Mouse (Mus musculus) intestine, embryonic 15.5 days (tissue): ENCODE results near the gene Tead3. TPM values are rescaled to one million over a fixed set of nuclear protein-coding genes. Genes with fewer than 3 reads are reported as not detected.
"Not testable (repeated sequence)": the region's sequence is repeated elsewhere in the genome, so short reads cannot be mapped to it uniquely, and the experiment has no call there.

Source experiments
- ATAC-seq: fragments of 200-750 bp; cut with Nextera tagmentation; 2 replicates; pipeline ENCODE4 v1.8.0; 2017; ENCODE audit warnings: moderate TSS enrichment, moderate library complexity
- H3K27ac ChIP-seq: fragments of 300-500 bp; sonication (generic); 2 replicates; pipeline ENCODE4 v1.5.1; 2015; ENCODE audit warnings: mild to moderate bottlenecking, inconsistent platforms
- H3K27me3 ChIP-seq: fragments of 300-500 bp; sonication (generic); replicated peaks from 2 replicates; pipeline ENCODE4 v1.6.1; 2015; ENCODE audit warnings: inconsistent platforms
- H3K36me3 ChIP-seq: fragments of 300-500 bp; sonication (generic); 2 replicates; pipeline ENCODE4 v1.6.1; 2015; ENCODE audit warnings: inconsistent platforms
- H3K4me1 ChIP-seq: fragments of 300-500 bp; sonication (generic); replicated peaks from 2 replicates; pipeline ENCODE4 v1.6.1; 2015; ENCODE audit warnings: inconsistent platforms
- H3K4me2 ChIP-seq: fragments of 300-500 bp; sonication (generic); replicated peaks from 2 replicates; pipeline ENCODE4 v1.6.1; 2015; ENCODE audit warnings: mild to moderate bottlenecking, inconsistent platforms
- H3K4me3 ChIP-seq: fragments of 300-500 bp; sonication (generic); replicated peaks from 2 replicates; pipeline ENCODE4 v1.5.1; 2015; ENCODE audit warnings: inconsistent platforms
- H3K9ac ChIP-seq: fragments of 300-500 bp; sonication (generic); 2 replicates; pipeline ENCODE4 v1.6.1; 2015; ENCODE audit warnings: inconsistent platforms
- H3K9me3 ChIP-seq: fragments of 300-500 bp; sonication (generic); 2 replicates; pipeline ENCODE4 v1.6.1; 2016; ENCODE audit warnings: inconsistent platforms
- WGBS: fragments of 180-500 bp; shearing (Covaris S2); methylation state at CpG from one replicate; pipeline ENCODE4 v1.1.7; 2015; 5-methylcytosine and 5-hydroxymethylcytosine counted together
- polyA plus RNA-seq: library from polyadenylated mRNA; unstranded; fragments of >200 nt; fragmentation: Nextera tagmentation; extraction: Ambion mirVana; gene quantifications from 2 replicates; pipeline ENCODE4 v1.2.1, GENCODE M21; 2015

The Tead3 gene
- polyA plus RNA-seq, 1 experiment from 2014 or later: 10.0 TPM

DNA sequence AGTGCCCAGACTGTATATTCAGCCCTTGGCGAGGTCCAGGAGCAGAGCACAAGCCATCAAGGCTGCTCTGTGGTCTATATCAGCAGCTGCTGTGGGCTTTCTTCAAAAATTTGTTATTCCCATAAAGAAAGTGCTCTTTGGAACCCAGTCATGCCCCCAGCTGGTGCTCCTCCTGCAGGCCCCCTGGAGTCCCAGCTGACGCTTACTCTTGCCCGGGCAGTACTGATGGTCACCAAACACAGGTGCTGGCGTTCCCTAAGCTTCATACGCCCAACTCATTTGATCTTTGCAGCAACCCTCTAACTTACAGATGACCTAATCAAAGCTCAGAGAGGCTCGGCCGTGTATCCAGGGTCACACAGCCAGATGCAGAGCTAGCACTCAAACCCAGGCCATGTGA is 13.1 kb downstream of the Tead3 start:
- Histone ChIP-seq H3K4me1 (peaks cover 56% of the 10 kb centered on the region), H3K27me3 (no peaks in the 10 kb centered on the region), H3K9me3 (no peaks in the 10 kb centered on the region), H3K9ac (no peak overlapping the region), H3K4me2 (no peak overlapping the region), H3K27ac (no peak overlapping the region), H3K4me3 (no peak overlapping the region), H3K36me3 (peaks cover 43% of the 10 kb centered on the region)
- WGBS: 84% methylated on average over 7 of the region's 7 CpGs
- no peak for ATAC-seq

DNA sequence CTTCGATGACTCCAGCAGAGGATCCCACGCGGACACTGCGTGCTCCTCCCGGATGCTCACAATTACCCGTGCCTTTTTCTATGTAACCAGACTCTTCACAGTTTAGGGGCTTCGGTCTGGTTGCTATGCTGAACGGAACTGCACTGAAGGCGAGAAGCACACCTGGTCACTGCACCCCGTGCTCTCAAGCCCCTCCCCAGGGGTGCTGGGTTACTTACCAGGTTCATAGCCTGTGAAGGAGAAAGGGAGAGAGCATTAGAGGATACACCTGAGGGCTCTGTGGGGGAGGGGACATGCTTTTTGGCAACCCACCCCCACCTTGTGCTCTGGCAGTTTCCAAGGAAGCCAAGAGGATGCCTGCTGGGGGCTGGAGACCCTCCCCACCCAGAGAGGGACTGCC is 15.3 kb downstream of the Tead3 start:
- Histone ChIP-seq H3K4me3 (no peak overlapping the region), H3K27ac (no peak overlapping the region), H3K9ac (no peak overlapping the region), H3K4me2 (no peak overlapping the region), H3K27me3 (no peaks in the 10 kb centered on the region), H3K4me1 (peaks cover 41% of the 10 kb centered on the region), H3K9me3 (no peaks in the 10 kb centered on the region), H3K36me3 (peaks cover 43% of the 10 kb centered on the region)
- ATAC-seq: no peak
- WGBS: 71% methylated on average over 10 of the region's 10 CpGs

DNA sequence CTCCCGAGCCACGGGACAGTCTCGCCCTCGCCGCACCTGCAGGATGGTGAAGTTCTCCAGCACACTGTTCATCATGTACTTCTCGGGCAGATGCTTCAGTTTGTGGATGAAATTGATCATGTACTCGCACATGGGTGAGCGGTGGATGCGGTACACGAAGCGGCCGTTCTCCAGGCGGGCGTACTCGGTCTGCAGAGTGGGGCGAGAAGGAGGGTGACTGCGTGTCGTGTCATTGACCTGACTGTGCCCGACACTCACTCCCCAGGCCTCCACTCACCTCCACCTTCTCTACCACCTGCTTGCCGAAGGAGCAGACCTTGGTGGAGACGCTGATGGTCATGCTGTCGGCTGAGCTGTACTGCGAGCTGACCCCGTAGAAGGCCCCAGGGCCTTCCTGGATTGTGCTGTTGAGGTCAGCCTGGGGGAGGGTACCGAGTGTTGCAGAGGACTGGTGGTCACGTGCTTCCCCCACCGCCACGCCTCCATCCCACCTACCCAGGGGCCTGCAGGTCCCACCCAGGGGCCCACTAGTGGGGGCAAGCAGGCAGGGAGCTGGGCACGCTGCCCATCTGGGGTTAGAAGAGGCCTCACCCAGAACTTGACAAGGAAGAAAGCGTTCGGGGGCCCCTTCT is 17.6 kb downstream of the Tead3 start:
- 0 out of 2 replicates have a peak overlapping the region, but pooled peaks have one; percentile 1 for H3K9ac ChIP-seq
- peak overlapping the region; percentile 67 for H3K27ac ChIP-seq
- H3K27me3 ChIP-seq: no peaks in the 10 kb centered on the region
- no peaks in the 10 kb centered on the region for H3K9me3 ChIP-seq
- no peak overlapping the region for H3K4me3 ChIP-seq
- ATAC-seq: peak; percentile 8; the same call in 1 of the 2 replicates
- H3K4me1 ChIP-seq: peaks cover 25% of the 10 kb centered on the region
- H3K4me2 ChIP-seq: peak overlapping the region; percentile 22; the same call in 1 of the 2 replicates
- H3K36me3 ChIP-seq: peaks cover 25% of the 10 kb centered on the region
- WGBS: 37% methylated on average over 31 of the region's 31 CpGs

GRCm38 (mm10) chr17:28332113-28332914 is 18.3 kb downstream of the Tead3 start:
- no peaks in the 10 kb centered on the region for H3K27me3 ChIP-seq
- H3K4me2 ChIP-seq: no peak overlapping the region
- no peak overlapping the region for H3K4me3 ChIP-seq
- no peak overlapping the region for H3K9ac ChIP-seq
- no peaks in the 10 kb centered on the region for H3K9me3 ChIP-seq
- ATAC-seq: no peak
- H3K27ac ChIP-seq: peak overlapping the region; percentile 67
- WGBS: 52% methylated on average over 13 of the region's 13 CpGs
- H3K36me3 ChIP-seq: peaks cover 18% of the 10 kb centered on the region
- H3K4me1 ChIP-seq: peaks cover 30% of the 10 kb centered on the region

GRCm38 (mm10) chr17:28331241-28332112 is 19.1 kb downstream of the Tead3 start:
- peak overlapping the region; percentile 67 for H3K27ac ChIP-seq
- H3K9me3 ChIP-seq: no peaks in the 10 kb centered on the region
- no peak overlapping the region for H3K4me3 ChIP-seq
- H3K4me2 ChIP-seq: peak overlapping the region; percentile 80
- H3K9ac ChIP-seq: no peak overlapping the region
- H3K36me3 ChIP-seq: peaks cover 16% of the 10 kb centered on the region
- no peak for ATAC-seq
- 27% methylated on average over 7 of the region's 7 CpGs for WGBS
- peaks cover 38% of the 10 kb centered on the region for H3K4me1 ChIP-seq
- no peaks in the 10 kb centered on the region for H3K27me3 ChIP-seq

DNA sequence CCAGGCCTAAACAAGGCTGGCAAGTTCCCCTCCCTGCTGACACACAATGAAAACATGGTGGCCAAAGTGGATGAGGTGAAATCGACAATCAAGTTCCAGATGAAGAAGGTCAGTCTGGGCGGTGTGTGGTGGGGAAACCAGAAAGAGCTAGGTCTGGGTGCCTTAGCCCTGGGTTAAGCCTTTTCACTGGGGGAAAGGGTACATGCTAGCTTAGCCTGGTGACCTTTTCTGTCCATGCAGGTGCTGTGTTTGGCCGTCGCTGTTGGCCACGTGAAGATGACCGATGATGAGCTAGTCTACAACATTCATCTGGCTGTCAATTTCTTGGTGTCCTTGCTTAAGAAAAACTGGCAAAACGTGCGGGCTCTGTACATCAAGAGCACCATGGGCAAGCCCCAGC is 20.0 kb downstream of the Tead3 start:
- not testable (repeated sequence) for ATAC-seq, H3K9ac ChIP-seq, H3K27me3 ChIP-seq, H3K9me3 ChIP-seq
- 0 out of 2 replicates have a peak overlapping the region, but pooled peaks have one; percentile 9 for H3K4me3 ChIP-seq
- peak overlapping the region; percentile 80 for H3K4me2 ChIP-seq
- peaks cover 43% of the 10 kb centered on the region for H3K4me1 ChIP-seq
- peak overlapping the region; percentile 54; the same call in 1 of the 2 replicates for H3K27ac ChIP-seq
- 45% methylated on average over 8 of the region's 8 CpGs for WGBS
- H3K36me3 ChIP-seq: peaks cover 16% of the 10 kb centered on the region

DNA sequence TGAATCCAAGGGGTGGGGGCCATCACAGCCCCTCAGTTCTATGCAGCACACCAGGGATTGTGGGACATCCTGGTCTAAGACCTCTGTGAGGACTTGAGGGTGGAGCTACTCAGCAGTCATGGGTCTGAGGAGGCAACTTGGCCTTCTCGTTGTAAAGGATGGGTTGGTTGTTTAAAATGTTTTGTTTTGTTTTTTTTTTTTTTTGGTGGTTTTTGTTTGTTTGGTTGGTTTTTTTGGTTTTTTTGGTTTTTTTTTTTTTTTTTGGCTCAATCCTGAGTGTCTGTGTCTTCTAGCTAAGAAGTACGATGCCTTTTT is 20.4 kb downstream of the Tead3 start:
- peaks cover 12% of the 10 kb centered on the region for H3K36me3 ChIP-seq
- H3K27ac ChIP-seq: peak overlapping the region; percentile 96
- peak overlapping the region; percentile 80 for H3K4me2 ChIP-seq
- WGBS: 34% methylated on average over 2 of the region's 2 CpGs
- ATAC-seq: no peak
- H3K4me3 ChIP-seq: peak overlapping the region; percentile 86
- H3K27me3 ChIP-seq: no peaks in the 10 kb centered on the region
- peak overlapping the region; percentile 99 for H3K9ac ChIP-seq
- H3K4me1 ChIP-seq: peaks cover 43% of the 10 kb centered on the region
- H3K9me3 ChIP-seq: no peaks in the 10 kb centered on the region

GRCm38 (mm10) chr17:28329503-28330231 is 20.9 kb downstream of the Tead3 start:
- H3K36me3 ChIP-seq: peaks cover 9% of the 10 kb centered on the region; the same call in 1 of the 2 replicates
- H3K27ac ChIP-seq: peak overlapping the region; percentile 96
- 6% methylated on average over 4 of the region's 4 CpGs for WGBS

DNA sequence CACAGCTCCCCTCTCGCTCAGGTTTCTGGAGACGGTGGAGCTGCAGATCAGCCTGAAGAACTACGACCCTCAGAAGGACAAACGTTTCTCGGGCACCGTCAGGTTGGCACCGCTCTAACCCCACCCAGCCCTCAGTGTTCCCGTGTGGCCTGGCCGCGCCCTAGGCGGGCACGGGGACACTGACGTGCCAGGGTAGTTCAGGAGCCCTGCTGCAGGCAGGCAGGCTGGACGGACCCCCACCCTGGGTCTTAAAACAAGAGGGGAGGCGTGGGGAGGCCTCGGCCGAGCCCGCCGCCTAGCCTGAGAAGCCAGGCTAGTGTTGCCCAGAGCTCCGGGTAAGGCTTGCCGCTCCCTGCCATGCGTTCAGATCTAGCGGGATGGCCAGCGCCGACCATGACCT is 21.7 kb downstream of the Tead3 start:
- Histone ChIP-seq H3K4me2 (peak overlapping the region; percentile 80), H3K27me3 (no peaks in the 10 kb centered on the region), H3K9ac (peak overlapping the region; percentile 99), H3K9me3 (no peaks in the 10 kb centered on the region), H3K36me3 (peaks cover 13% of the 10 kb centered on the region), H3K4me3 (peak overlapping the region; percentile 86), H3K27ac (peak overlapping the region; percentile 96), H3K4me1 (peaks cover 43% of the 10 kb centered on the region)
- ATAC-seq: peak; percentile 2; the same call in 1 of the 2 replicates
- under 1% methylated on average over 25 of the region's 25 CpGs for whole genome bisulfite sequencing

More at GRCm38 (mm10) chr17:28329503-28330231, 20.9 kb downstream of the Tead3 start:
- Histone ChIP-seq H3K9me3 (no peaks in the 10 kb centered on the region), H3K27me3 (no peaks in the 10 kb centered on the region), H3K4me2 (peak overlapping the region; percentile 80), H3K4me1 (peaks cover 43% of the 10 kb centered on the region), H3K9ac (peak overlapping the region; percentile 99), H3K4me3 (peak overlapping the region; percentile 86)
- ATAC-seq: no peak

- peak; percentile 87 for ATAC-seq
- Histone ChIP-seq H3K9me3 (no peaks in the 10 kb centered on the region), H3K36me3 (peaks cover 16% of the 10 kb centered on the region), H3K27ac (peak within 1 kb of the TSS; percentile 96), H3K9ac (peak within 1 kb of the TSS; percentile 99), H3K4me1 (peaks cover 38% of the 10 kb centered on the region), H3K27me3 (no peaks in the 10 kb centered on the region), H3K4me2 (peak within 1 kb of the TSS; percentile 80), H3K4me3 (peak within 1 kb of the TSS; percentile 86)
- WGBS: 0% methylated on average over 67 of the region's 67 CpGs
Observed at GRCm38 (mm10) chr17:28328366-28328928, 22.2 kb downstream of the Tead3 start, which contains the start of gene Rpl10a. TSS of gene Rpl10a (plus strand) at chr17:28328471.

DNA sequence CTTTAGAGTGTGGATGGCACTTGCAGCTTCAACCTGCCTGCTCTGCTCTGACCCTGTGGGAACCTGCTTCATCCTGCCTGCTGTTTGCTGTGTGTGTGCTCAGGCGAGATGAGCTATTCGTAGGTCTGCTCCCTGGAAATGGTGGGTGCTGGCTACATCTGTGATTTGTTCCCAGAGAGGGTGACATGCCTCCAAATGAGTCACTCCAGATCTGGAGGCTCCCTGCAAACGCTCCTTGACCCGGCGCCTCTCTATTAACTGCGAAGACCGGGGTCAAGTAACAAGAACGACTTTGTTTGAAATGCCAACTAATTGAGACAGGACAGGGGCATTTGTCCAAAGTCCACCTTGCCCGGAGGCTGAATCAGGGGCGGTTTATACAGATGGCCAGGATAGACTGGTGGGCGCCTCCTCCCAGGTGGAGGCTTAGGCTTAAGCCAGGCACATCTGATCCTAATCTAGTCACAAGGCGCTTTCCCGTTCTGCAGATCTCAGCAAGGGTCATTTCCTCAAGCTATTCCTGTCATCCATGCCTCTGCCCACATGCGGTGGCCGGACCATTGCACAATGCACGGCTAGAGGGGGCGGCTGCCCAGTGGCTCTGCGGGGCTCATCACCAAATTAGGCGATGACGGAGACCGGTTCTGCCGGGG is 22.8 kb downstream of the Tead3 start:
- peak overlapping the region; percentile 55 for H3K9ac ChIP-seq
- H3K4me1 ChIP-seq: peaks cover 32% of the 10 kb centered on the region
- H3K36me3 ChIP-seq: peaks cover 13% of the 10 kb centered on the region
- H3K4me2 ChIP-seq: peak overlapping the region; percentile 80
- H3K9me3 ChIP-seq: no peaks in the 10 kb centered on the region
- 4% methylated on average over 22 of the region's 22 CpGs for WGBS
- peak; percentile 51 for ATAC-seq
- no peaks in the 10 kb centered on the region for H3K27me3 ChIP-seq
- peak overlapping the region; percentile 86 for H3K4me3 ChIP-seq
- peak overlapping the region; percentile 96 for H3K27ac ChIP-seq
